Mouse (Mus musculus) lung, postnatal 0 days (tissue): ENCODE measurements around the gene Bag6. TPM values are rescaled to one million over a fixed set of nuclear protein-coding genes. Genes with fewer than 3 reads are reported as not detected.

Experiments used
- ATAC-seq: fragments of 200-750 bp; cut with Nextera tagmentation; 2 replicates; pipeline ENCODE4 v1.8.0; 2017; ENCODE audit warnings: moderate library complexity
- DNase-seq: peaks from one replicate; pipeline ENCODE4 v3.0.0-alpha.2; 2016; ENCODE audit warnings: low spot score
- H3K27ac ChIP-seq: fragments of 300-500 bp; sonication (generic); 2 replicates; pipeline ENCODE4 v1.5.1; 2014; ENCODE audit warnings: antibody characterized with exemption, mild to moderate bottlenecking, low read length, mixed read lengths
- H3K27me3 ChIP-seq: fragments of 300-500 bp; sonication (generic); replicated peaks from 2 replicates; pipeline ENCODE4 v1.6.1; 2014; ENCODE audit warnings: low read length, mixed read lengths; ENCODE audit not compliant: insufficient read depth
- H3K36me3 ChIP-seq: fragments of 300-500 bp; sonication (generic); 2 replicates; pipeline ENCODE4 v1.6.1; 2014; ENCODE audit warnings: low read length, mixed read lengths; ENCODE audit not compliant: insufficient read depth
- H3K4me1 ChIP-seq: fragments of 300-500 bp; sonication (generic); 2 replicates; pipeline ENCODE4 v1.6.1; 2014; ENCODE audit warnings: antibody characterized with exemption, low read depth, low read length, mixed read lengths; ENCODE audit not compliant: insufficient read depth
- H3K4me2 ChIP-seq: fragments of 300-500 bp; sonication (generic); replicated peaks from 2 replicates; pipeline ENCODE4 v1.6.1; 2014; ENCODE audit warnings: low read depth, mild to moderate bottlenecking, low read length, moderate library complexity, mixed read lengths
- H3K4me3 ChIP-seq: fragments of 300-500 bp; sonication (generic); 2 replicates; pipeline ENCODE4 v1.5.1; 2014; ENCODE audit warnings: low read depth, low read length
- H3K9ac ChIP-seq: fragments of 300-500 bp; sonication (generic); replicated peaks from 2 replicates; pipeline ENCODE4 v1.6.1; 2014; ENCODE audit warnings: low read depth, mild to moderate bottlenecking
- H3K9me3 ChIP-seq: fragments of 300-500 bp; sonication (generic); 2 replicates; pipeline ENCODE4 v1.6.1; 2016; ENCODE audit warnings: low read length, mixed read lengths
- CTCF ChIP-seq: IDR thresholded peaks from 2 replicates; pipeline ENCODE4 v1.5.1; 2016; ENCODE audit warnings: antibody characterized with exemption, mild to moderate bottlenecking
- EP300 ChIP-seq: IDR thresholded peaks from 2 replicates; pipeline ENCODE4 v1.6.1; 2016; ENCODE audit warnings: antibody characterized with exemption, mild to moderate bottlenecking, control low read depth
- WGBS: fragments of 180-500 bp; shearing (Covaris S2); extraction: QIAGEN DNeasy Blood & Tissue Kit; methylation state at CpG from one replicate; pipeline ENCODE4 v1.1.7; 2014; 5-methylcytosine and 5-hydroxymethylcytosine counted together
- polyA plus RNA-seq: library from polyadenylated mRNA; unstranded; fragments of >200 nt; fragmentation: Nextera tagmentation; extraction: Ambion mirVana; gene quantifications from 2 replicates; pipeline ENCODE4 v1.2.1, GENCODE M21; 2015

Gene Bag6
- polyA plus RNA-seq, 1 experiment from 2014 or later = 34.8 TPM

DNA sequence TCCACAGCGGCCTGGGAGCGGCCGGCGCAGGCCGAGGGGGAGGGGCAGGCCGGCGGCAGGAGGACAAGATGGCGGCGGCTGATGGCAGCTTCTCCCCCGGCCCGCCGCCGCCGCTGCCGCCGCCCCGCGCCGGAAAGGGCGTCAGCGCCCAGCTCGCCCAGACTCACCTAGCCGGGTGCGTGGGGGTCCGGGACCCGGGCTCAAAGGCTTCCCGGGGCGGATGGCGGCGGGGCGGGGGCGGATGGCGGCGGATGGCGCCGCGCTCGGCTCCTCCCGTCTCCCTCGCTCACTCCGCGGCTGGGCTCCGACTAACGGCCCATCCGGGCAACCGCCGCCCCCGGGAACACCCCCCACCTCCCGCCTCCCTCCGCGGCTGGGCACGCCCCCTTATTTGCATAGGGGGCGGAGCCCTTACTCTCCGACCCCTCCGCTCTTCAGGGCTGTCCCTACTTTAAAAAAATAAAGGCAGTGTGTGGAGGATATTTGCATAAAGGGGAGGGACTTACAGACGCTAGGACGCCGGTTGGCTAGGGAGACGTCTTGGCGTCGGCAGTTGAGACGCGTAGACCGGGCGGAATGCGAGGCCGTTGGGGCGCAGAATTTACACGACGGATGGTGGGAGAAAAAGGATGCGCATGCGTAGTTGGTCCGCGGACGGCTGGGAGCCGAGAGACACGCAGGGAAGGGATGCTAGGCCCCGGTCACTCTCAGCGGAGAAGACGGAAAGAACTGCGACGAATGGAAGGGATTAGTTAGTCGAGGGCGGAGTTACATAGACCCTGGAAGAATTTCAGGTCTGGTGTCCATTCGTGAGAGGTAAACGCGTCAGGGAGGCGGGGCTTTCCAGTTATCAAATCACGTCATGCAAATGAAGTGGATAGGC lies 29.8 kb downstream of the Bag6 start, which contains the start of gene Prrc2a:
Gene Prrc2a, minus strand, starts transcription at position 330 of the 883 bp plus-strand sequence.
- H3K4me2 ChIP-seq = peak within 1 kb of the TSS; percentile 71
- 1% methylated on average over 40 of the region's 89 CpGs for WGBS
- H3K9me3 ChIP-seq = no peaks in the 10 kb centered on the region
- no peaks in the 10 kb centered on the region for H3K27me3 ChIP-seq
- peaks cover 12% of the 10 kb centered on the region for H3K4me1 ChIP-seq
- ATAC-seq (peak; percentile 96), DNase-seq (peak; percentile 100)
- H3K27ac ChIP-seq = peak within 1 kb of the TSS; percentile 97
- H3K4me3 ChIP-seq = peak within 1 kb of the TSS; percentile 97
- TF ChIP-seq EP300 (no peak), CTCF (0 out of 2 replicates have a peak, but pooled peaks have one; percentile 6)
- peaks cover 20% of the 10 kb centered on the region for H3K36me3 ChIP-seq
- H3K9ac ChIP-seq = peak within 1 kb of the TSS; percentile 99

DNA sequence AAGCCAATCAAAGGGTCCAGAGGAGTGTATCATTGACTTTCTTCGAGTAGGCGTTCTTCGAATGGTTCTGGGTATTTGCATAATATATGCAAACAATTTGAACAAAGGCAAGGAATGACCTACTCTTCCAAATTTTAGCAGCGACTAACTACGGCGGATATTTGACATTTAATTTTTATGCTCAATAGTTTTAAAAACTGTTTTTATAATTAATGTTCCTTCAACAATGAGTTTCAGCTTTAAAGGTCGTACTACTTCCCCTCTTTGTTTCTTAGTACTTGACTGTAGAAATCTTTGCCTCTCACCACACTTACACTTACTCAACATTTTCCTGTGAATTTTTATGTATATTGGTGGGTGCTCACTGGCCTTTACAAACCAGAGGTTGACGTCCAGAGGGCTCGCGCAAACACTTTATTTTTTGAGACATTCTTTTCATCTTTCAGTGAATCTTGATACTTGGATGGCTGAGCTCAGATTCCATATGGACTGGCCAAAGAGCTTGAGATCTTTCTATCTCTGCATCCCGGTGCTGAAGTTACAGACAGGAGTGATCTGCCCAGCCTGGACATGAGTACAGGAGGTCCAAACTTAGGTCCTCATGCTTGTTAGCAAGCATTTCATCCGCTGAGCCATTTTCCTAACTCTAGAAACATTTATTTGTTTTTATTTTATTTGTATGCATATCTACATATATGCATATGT lies 30.6 kb downstream of the Bag6 start:
- Histone ChIP-seq H3K9ac (peak overlapping the region; percentile 34; the same call in 1 of the 2 replicates), H3K4me2 (peak overlapping the region; percentile 46), H3K4me3 (peak overlapping the region; percentile 97), H3K36me3 (peaks cover 12% of the 10 kb centered on the region), H3K4me1 (peaks cover 12% of the 10 kb centered on the region), H3K27me3 (no peaks in the 10 kb centered on the region), H3K9me3 (no peaks in the 10 kb centered on the region), H3K27ac (peak overlapping the region; percentile 96)
- TF ChIP-seq EP300 = no peak; the same call in 1 of the 2 replicates
- TF ChIP-seq CTCF = no peak
- ATAC-seq = peak; percentile 82; the same call in 1 of the 2 replicates
- WGBS = 14% methylated on average over 12 of the region's 12 CpGs
- DNase-seq = no peak

DNA sequence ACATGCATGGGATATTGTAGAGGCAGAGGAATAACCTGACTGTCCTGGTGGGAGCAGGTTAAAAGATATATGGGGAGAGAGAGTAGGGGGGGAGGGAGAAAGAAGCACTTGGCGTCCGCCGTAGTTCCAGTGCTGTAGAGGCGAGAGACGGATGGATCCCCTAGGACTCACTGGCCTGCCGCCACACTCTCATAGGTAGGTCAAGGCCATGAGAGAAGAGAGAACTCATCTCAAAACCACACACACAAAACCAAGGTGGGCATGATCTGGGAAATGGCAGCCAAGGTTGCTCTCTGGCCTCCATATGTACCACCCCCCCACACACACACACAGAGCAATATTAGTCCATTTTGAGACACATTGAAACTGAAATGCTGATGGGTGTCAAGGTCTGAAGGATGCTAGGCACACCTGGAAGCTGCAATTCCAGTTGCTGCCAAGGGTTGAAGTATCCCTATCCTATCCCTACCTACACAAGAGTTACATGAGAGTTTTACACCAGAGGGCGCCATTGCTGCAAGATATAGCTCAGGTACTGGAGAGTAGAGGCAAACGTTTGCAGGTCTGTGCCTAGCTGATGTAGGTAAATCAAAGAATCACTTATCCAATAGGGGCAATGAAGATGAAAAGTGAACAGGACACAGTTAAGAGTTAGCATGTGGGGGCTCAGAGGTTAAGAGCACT lies 31.5 kb downstream of the Bag6 start:
- Histone ChIP-seq H3K4me3 (no peak overlapping the region), H3K9ac (no peak overlapping the region), H3K27ac (peak overlapping the region; percentile 96; the same call in 1 of the 2 replicates), H3K4me1 (peaks cover 12% of the 10 kb centered on the region), H3K4me2 (no peak overlapping the region), H3K27me3 (no peaks in the 10 kb centered on the region), H3K36me3 (0 out of 2 replicates have a peak, but pooled peaks cover 5% of the 10 kb centered on the region), H3K9me3 (no peaks in the 10 kb centered on the region)
- TF ChIP-seq EP300 (no peak), CTCF (peak; percentile 83)
- 69% methylated on average over 8 of the region's 8 CpGs for WGBS
- ATAC-seq (no peak), DNase-seq (peak; percentile 81)

DNA sequence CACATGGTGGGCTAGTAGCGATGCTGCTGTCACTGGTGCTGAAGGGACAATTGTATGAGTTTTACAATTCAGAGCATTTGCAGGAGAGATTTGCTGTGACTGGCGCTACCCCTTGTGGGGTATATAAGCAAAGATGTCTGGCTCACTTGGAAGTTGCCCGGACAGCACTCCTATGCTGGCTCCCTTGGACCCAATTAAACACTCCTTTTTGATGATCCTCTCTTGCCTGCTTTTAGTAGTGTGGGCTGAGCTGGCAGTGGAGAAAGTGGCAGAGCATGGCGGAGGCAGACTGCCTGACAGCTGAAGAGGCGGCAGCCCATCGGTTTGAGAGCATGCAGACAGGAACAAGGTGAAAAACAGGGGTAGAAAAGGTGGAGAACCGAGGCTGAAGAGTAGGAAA lies 32.8 kb downstream of the Bag6 start:
- no peak overlapping the region for H3K27ac ChIP-seq
- no peak for TF ChIP-seq EP300
- no peak for TF ChIP-seq CTCF
- H3K36me3 ChIP-seq = no peaks in the 10 kb centered on the region
- DNase-seq = no peak
- no peak for ATAC-seq
- H3K4me3 ChIP-seq = no peak overlapping the region
- no peaks in the 10 kb centered on the region for H3K9me3 ChIP-seq
- no peak overlapping the region for H3K9ac ChIP-seq
- H3K27me3 ChIP-seq = no peaks in the 10 kb centered on the region
- H3K4me1 ChIP-seq = peaks cover 7% of the 10 kb centered on the region; the same call in 1 of the 2 replicates
- H3K4me2 ChIP-seq = no peak overlapping the region
- 86% methylated on average over 7 of the region's 7 CpGs for WGBS

DNA sequence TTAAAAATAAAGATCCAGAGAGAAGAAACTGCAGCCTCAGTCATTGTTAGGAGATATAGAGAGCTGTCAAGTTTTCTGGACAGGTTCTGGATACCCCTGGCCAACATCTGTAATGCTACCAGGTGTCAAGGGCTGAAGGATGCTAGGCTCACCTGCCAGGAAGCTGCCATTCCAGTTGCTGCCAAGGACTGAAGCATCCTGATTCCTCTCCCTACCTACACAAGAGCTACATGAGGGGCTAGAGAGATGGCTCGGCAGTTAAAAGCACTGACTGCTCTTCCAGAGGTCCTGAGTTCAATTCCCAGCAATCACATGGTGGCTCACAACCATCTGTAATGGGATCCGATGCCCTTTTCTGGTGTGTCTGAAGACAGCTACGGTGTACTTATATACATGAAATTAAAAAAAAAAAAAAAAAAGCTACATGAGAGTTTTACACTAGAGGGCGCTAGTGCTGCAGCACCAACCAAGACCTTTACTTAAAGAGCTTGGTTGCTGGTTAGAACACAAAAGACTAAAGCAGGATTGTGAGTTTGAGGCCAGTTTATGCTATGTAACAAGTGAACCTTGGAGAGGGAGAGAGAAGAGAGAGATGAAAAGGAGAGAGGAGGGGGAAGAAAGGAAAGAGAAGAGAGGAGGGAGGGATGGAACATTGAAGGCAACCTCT lies 33.7 kb downstream of the Bag6 start:
- no peaks in the 10 kb centered on the region for H3K9me3 ChIP-seq
- no peak overlapping the region for H3K27ac ChIP-seq
- no peak overlapping the region for H3K4me3 ChIP-seq
- H3K27me3 ChIP-seq = no peaks in the 10 kb centered on the region
- ATAC-seq (no peak), DNase-seq (peak; percentile 82)
- peaks cover 7% of the 10 kb centered on the region; the same call in 1 of the 2 replicates for H3K4me1 ChIP-seq
- no peak overlapping the region for H3K4me2 ChIP-seq
- no peak overlapping the region for H3K9ac ChIP-seq
- WGBS = 17% methylated on average over 4 of the region's 4 CpGs
- TF ChIP-seq CTCF = peak; percentile 76
- TF ChIP-seq EP300 = no peak
- no peaks in the 10 kb centered on the region for H3K36me3 ChIP-seq
